Mouse (Mus musculus) urinary bladder, adult 2 months (tissue): Measurements from ENCODE around the gene Slc12a6. TPM values are rescaled to one million over a fixed set of nuclear protein-coding genes. Genes with fewer than 3 reads are reported as not detected.

ENCODE experiments used
- DNase-seq: peaks from one replicate; pipeline ENCODE4 v3.0.0; 2022; ENCODE audit warnings: low spot score
- polyA plus RNA-seq: library from polyadenylated mRNA; depleted of rRNA; stranded (reverse); fragments of >200 nt; gene quantifications from 2 replicates; pipeline ENCODE4 v1.2.3, GENCODE M21; 2012; rRNA removed

The Slc12a6 gene
- 80.4 and 84.2 TPM in 2 replicates for polyA plus RNA-seq

DNA sequence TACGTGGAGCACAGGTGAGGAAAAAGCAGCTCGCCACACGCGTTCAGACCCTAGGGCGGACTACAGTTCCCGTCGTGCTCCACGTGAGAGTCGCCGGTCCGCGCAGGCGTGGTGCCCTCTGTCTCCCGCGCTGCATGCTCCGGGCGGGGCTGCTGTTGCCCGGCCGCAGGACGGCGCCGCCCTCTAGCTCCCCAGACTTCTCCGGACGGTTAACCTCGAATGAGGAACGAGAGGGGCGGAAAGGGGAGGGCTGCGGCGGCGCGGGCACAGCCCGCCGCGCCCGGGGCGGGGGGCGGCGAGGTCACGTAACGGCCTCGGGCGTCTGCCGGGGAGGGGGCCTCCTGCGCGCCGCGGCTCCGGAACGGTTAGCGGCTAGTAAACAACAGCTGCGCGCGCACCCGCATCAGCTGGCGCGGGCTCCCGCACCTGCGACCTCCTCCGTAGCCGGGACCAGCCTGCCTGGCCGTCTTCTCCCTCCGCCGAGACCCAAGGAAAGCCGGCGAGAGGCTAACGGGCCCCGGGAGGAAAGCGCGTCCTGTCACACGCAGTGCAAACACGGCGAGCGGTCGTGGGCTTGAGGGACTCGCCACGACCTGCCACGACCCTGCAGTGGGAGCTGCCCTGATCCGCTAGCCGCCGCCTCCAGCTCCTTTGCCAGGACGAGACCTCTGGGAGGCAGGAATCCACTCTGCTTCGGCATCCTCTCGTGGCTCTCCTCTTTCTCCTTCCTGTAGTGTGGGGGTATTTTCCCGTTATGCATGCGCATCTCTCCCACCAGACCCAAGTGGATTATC, at the start of gene Slc12a6:
Gene Slc12a6, plus strand, starts transcription at position 378 of the 794 bp plus-strand sequence.
- peak; percentile 85 for DNase-seq

DNA sequence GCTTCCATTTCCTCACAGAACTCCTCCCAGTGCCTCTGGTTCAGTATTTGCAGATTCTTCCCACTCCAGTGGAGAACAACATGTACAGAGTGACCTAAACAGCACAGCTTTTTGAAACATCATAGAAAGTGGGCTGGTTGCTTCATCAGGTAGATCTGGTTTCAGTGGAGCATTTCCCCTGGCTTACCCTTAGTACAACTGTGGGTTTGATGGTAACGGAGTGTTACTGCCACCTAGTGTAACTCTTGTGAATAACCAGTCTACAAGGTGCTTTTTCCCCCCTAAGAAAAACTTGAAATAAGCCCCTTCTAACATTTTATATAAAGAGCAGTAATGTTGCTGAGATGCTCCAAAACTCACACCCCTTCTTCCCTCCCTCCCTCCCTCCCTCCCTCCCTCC, 49.6 kb upstream of the Slc12a6 start:
- DNase-seq = no peak

DNA sequence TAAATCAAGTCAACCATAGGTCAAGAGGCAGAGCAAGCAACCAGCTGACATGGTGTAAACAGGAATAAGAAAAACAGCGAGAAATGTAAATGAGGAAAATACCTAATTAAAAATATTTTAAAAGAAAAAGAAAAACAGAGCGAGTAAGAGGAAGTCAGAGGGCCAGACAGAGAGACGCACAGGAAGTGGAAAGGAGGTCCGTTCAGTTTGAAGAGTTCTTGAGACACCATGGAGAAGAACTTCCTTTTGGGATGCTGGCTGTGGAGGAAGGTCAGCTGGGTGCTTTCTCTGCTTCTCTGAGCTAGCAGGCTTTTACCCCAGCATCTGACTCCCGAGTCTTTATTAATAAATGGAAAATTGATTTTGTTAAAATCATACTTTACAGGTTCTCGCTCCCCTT, 48.0 kb upstream of the Slc12a6 start:
- DNase-seq = no peak

DNA sequence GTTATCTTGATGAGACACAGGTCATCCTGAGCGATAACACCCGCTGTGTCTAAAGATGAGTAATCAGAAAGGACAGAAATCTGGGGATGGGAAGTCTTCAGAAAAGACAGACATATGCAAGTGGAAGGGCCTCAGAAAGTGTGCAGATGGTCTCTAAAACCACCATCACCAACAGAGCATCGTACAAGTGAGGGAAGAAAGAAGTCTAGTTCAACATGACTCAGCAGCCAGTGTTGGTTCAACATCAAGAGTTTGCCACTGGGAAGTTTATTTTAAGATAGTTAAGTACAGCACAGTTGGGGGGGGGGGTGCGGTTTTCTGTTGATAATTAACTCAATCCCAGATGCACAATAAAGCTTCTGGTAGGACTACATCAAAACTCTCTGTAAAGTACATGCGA, 44.7 kb upstream of the Slc12a6 start:
- no peak for DNase-seq

DNA sequence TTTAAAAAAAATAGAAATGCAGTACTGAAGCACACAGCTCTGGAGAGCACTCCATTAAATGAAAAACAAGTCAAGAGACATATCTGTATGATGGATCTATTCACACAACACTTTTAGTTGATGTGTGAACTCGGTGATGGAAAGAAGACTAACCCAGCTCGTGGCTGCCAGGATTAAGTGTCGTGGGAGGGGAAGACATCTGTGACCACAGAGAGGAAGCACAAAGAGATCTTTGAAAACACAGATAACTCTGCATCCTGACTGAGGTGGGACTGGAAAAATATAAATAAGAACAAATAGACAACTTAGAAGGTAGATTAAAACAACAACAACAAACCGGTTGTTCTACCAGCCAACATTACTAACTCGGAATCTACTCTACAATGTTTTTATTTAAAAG, 43.0 kb upstream of the Slc12a6 start:
- no peak for DNase-seq

DNA sequence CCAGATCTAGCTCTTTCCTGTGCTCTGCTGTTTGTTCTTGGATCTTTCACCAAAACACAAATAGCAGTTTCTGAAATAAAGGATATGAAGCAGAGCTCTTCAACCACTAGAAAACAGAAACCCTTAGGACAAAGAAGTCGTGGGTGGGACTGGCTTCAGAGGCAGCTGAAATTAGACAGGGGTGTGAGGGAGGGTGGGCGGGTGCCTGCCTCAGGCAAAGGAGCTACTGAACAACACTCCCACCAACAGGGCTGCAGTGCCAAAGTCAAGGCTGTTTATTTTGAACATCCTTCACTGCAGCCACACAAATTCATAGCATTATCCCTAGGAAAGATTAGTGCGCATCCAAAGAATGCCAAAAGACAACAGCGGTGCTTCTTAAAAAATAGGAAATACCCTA, 41.3 kb upstream of the Slc12a6 start:
- DNase-seq = no peak

DNA sequence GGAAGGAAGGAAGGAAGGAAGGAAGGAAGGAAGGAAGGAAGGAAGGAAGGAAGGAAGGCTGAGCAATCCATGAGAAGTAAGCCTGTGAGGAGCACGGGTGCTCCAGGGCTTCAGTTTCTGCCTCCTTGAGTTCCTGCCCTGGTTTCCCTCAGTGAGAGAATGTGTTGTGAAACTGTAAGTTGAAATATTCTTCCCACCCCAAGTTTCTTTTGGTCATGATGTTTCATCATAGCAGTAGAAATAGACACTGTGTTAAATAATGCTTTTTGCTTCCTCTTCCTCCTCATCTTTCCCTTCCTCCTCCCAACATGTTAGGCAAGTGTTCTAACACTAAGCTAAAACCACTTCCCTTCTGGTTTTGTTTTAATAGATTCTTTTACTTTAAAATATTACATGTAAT, 33.0 kb upstream of the Slc12a6 start:
- DNase-seq = no peak

DNA sequence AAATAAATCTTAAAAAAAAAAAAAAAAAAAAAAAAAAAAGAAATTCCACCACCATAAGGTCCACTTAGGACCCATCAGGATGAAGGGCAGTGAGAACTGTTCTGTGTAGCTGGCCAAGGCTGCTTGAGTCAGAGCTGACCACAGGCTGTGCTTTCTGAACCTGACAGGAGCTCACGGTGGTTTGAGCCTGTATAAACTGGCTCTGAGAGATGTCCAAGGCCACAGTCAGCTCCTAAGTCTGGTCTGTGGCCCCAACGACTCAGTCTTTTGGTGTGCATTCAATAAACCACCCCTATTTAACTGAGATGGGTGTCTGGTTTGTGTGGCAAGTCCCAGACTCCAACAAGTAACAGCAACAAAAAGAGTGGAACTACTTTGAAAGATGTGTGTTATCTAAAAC, 29.0 kb upstream of the Slc12a6 start:
- no peak for DNase-seq

DNA sequence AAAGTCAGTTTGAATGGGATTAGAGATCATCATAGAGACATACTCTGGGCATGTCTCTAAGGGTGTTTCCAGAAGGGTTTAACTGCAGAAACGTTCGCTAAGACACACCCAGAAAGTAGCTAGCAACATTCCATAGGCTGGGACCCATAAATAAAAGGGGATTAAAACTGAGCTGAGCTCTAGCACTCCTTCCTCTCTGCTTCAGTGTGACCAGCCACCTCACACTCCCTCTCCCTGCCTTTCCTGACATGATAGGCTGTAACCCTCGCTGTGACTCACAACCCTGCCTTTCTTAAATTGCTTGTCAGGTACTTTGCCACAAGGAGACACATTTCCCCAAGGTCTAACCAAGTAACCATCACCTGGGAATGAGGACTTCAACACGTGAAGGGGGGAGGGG, 27.6 kb upstream of the Slc12a6 start:
- no peak for DNase-seq

DNA sequence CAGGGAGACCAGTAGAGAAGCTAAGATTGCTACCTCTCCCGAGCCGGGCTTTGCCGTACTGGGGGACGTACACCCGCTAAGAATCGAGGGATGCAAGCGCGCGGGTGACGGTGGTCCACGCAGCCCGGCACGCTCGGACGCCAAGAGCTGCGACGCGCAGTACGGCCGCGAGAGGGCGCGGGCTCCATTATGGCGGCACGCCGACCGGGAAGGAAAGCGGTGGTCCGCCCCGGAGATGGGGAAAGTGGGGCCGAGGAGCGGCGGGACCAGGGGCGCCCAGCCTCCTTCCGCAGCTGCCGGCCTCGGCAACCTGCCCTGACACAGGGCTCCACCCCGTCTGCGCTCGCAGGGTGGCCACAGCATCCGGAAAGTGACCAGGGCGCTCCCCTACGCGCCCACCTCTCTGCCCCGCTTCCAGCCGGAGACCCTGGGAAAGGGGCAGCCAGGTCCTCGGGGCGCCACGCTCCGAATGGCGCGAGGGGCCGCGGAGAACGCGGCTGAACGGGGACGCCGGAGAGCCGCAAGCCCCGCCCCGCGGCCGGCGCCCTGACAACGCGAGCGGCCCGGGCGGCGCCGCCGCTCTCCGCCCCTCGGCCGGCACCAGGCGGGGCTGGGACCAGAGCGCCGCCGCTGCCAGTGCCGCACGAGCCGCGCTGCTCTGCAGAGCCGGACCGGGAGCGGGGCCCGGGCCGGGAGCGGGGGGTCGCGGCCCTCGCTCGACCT, 26.3 kb upstream of the Slc12a6 start, which contains the start of gene Lpcat4:
Gene Lpcat4, plus strand, starts transcription at position 257 of the 723 bp plus-strand sequence.
- DNase-seq = peak; percentile 78

DNA sequence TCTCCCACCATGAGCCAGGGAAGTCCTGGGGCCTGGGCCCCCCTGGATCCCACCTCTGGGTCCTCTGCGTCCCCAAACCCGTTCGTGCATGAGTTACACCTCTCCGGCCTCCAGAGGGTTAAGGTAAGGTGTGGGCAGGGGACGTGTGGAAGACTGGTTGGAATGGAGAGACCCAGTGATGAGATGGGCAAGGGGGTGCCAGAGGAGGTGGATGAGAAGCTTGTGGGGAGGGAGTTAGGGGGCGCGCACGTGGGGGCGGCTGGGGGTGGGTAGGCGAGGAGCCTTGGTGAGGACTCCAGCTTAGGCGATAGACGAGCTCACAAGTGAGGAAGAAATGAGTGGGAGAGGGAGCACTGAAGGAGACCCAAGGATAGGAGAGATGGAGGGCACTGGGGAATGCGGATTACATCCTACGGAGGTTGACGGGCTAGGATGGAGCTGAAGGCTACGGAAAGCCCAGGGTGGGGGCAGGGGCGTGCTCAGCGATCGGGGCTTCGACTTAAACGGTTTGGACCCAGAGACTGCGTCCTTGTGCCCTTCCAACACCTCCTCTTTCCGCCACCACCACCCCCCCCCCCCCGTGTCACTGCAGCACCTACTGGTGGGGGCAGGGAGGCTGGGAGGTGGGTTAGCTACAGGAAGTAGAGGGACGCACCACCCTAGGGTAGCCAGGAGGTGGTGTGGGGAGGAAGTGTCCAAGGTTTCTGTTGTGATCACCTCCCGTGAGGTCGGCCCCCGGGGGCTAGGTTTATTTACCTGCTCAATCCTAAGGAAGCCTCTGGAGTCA, 25.5 kb upstream of the Slc12a6 start:
- DNase-seq = no peak

DNA sequence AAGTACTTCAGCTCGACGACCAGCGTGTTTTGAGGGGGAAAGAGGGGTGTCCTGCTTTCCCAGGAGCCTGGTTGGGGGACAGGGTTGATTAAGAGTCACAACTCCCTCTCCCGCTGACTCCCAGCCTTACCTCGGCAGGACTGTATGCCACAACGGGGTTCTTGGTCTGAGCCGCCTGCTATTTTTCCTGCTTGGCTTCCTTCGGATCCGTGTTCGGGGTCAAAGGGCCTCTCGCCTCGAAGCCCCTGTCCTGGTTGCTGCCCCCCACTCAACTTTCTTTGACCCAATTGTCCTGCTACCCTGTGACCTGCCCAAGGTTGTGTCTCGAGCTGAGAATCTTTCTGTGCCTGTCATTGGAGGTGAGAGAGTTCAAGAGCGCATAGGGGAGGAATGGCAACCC, 23.8 kb upstream of the Slc12a6 start:
- no peak for DNase-seq

DNA sequence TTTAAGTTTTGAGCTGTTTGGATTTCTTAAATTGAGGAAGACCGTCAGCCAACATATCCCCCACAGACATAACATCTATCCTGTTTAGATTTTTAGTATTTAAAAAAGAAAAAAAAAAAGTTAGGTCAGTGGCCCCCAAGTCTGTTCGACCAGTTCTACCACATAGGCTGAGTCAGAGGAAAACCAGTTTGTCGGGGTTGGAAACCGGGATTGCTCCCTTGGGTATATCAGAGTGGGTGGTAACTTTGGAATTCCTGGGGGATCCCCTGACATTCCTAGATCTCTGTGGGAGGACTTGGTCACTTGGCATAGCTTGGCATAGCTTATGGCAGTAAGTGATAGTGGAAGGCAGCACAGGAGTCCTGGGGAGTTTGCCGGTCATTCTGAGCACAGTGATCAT, 20.3 kb upstream of the Slc12a6 start:
- no peak for DNase-seq

DNA sequence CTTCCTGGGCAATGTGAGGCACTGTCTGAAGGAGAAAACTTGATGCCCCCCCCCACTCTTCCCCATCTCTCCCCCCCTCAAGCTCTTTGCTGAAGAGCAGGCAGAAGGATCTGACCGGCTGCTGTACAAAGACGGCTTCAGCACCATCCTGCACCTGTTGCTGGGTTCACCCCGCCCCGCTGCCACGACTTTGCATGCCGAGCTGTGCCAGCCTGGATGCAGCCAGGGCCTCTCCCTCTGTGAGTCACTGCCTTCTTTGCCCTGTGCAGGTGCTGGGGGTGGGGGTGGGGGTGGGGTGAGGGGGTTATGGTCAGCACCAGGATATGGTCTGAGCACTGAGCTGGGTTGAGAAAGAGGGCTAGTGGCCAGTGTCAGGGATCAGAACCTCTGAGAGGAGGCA, 19.4 kb upstream of the Slc12a6 start:
- DNase-seq = no peak

DNA sequence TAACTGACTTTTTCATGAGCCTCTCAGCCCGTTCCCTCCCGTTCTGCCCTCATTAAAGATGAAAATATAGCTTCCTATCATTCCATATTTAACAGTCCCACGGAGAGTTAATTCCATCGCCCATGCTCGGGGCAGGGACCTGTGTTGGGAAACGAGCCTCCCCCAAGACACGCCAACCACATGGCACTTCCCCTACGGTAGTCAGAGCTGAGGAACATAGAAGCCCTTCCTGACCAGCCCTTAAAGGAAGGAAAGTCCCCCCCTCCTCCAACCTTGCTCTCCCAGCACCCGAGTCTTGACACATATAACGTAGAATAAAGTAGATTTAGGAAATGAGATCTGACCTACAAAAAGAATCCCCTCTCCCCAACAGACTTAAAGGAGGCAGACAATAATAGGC, 18.3 kb upstream of the Slc12a6 start:
- DNase-seq = no peak

DNA sequence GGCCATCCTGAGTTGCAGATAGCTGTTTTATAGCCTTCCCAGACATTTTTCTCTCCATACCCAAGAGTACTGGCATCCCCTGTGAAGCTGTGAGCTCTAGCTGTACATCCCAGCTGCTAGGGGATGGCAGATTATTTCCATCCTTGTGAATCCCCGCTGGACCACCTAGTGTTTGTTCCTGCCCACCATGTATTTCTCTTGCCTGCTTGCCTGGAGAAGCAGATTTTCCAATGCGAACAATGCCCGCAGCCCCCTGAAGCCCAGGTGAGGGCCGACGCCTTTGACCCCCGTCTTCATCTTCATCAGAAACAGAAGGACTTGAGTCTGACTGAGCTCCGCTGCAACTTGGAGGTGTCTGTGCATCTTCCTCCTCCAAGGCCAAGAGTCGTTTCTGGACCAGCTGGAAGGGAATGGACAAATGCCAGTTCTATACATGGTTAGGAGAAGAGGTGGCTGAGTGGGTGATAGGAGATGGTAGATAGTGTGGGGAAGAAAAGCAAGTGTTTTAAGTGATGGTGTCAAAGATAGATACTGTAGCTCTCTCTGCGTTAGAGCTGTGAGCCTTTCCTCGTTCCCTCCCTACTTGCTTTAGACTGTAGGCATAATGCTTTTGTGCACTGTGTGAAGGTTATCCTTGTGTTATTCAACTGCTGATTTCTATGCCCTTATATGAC, 15.7 kb upstream of the Slc12a6 start:
- no peak for DNase-seq

DNA sequence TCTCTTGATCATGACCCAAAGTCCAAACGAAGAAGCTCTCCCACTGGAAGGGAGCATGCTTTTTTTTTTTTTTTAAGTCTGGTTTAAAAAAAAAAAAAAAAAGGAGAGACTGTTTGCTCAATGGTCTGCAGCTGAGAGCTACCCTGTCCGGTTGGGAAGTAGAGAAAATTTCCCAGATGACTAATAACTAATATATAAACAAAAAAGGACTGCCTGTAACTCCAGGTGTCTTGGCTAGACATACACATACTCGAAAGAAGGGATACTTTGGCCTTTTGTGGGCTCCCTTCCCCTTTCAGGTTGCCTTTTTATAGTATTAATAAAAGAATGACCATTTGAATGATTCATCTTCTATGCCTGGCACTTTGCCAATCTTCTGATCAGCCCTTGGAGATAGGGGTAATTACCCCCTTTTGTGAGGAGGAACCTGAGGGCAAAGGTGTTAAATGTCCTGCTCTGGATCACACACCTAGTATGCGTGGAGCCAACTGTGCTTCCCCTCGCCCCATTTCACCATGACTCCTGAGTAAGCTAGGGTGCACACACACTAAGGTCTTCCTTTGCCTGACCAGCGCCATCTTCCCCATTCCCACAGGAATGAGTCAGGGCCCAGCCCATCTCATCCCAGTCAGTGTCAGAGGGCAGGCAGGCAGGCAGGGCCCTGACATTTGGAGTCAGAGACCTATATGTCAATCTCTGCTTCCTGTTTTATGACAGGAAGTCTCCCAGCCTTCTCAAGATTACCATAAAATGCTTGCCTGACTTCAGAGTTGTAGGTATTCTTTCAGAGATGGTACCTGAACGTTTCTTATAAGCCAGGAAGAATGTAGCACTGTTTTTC, 10.7 kb upstream of the Slc12a6 start:
- DNase-seq = no peak

DNA sequence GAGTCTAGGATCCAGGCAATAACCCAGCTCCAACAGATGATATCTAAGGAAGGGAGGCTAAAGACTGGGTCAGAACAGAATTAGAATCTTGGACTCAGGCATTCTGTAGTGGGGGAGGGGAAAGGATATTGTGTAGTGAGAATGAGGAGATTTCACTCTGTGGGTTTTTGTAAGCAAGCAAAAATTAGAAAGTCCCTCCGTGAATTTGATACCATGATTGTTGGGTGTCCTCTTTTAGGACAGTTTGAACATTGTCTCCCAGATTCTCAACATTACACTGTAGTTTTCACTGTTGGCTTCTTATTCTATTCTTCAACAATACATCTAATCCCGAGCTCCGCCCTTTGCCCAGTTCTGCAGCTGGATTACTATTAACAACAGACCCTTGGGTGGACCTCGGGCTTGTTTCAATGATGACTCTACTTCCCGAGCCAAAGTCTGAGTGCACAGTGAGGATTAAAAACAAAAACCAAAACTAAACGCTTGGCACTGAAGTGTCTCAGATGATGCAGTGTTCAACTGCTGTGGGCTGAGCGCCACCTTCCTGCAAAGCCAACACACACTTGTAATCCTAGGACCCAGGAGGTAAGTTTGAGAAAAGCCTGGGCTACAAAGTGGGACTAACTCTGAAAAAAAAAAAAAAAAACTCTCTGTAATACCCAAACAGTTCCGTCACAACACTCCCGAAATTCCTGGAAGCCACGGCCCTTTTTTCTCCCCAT, 6.2 kb upstream of the Slc12a6 start, which contains the start of gene Nutm1:
Gene Nutm1, minus strand, starts transcription at position 51 of the 722 bp plus-strand sequence.
- DNase-seq = no peak

DNA sequence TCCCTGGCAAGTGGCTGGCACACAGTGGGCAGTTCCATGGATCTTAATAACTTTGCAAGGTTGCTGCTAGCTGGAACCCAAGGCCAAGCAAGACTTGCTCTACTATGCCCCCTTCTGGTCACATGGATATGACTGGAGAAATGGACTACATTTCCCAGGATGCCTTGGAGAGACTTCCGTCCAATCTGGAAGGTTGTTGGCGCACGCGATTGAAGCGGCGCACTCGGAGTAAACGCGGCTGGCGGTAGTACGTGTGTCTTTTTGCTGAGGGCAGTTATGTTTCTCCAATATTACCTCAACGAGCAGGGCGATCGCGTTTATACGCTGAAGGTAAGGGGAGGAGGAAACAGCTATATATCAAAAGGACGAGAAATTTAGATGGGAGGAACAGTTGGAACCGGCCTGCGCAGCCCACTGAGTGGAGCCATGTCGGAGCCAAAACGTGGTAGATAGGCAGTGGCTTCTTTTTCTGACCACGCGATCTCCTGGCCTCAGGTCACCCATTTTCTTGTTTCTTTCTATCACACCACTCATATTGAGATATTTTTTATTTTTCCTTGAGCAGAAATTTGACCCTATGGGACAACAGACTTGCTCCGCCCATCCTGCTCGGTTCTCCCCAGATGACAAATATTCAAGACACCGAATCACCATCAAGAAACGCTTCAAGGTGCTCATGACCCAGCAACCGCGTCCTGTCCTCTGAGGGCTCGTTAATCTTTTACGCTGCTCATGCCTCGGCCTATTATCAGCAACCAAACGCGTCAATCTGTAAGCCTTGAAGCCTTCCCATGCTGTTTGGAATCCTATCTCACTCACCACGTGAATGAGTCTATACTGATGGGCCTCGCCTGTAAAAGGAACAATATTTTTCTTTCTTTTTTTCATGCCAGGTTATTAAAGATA, 3.6 kb upstream of the Slc12a6 start, which contains the start of gene Nop10:
Gene Nop10, plus strand, starts transcription at position 179 of the 906 bp plus-strand sequence.
- DNase-seq = peak; percentile 65
